Mouse (Mus musculus) lung, embryonic 15.5 days (tissue): Measurements from ENCODE around the gene Grin2a. TPM values are rescaled to one million over a fixed set of nuclear protein-coding genes. Genes with fewer than 3 reads are reported as not detected.

ENCODE experiments used
- ATAC-seq: fragments of 200-750 bp; cut with Nextera tagmentation; 2 replicates; pipeline ENCODE4 v1.8.0; 2017; ENCODE audit warnings: moderate number of reproducible peaks, borderline replicate concordance; ENCODE audit not compliant: low FRiP score, low TSS enrichment; ENCODE audit errors: extremely low read depth
- H3K27ac ChIP-seq: fragments of 300-500 bp; sonication (generic); 2 replicates; pipeline ENCODE4 v1.5.1; 2015; ENCODE audit warnings: moderate library complexity, mild to moderate bottlenecking, inconsistent platforms
- H3K27me3 ChIP-seq: fragments of 300-500 bp; sonication (generic); 2 replicates; pipeline ENCODE4 v1.6.1; 2015; ENCODE audit warnings: inconsistent platforms
- H3K36me3 ChIP-seq: fragments of 300-500 bp; sonication (generic); 2 replicates; pipeline ENCODE4 v1.6.1; 2015; ENCODE audit warnings: inconsistent platforms
- H3K4me1 ChIP-seq: fragments of 300-500 bp; sonication (generic); 2 replicates; pipeline ENCODE4 v1.6.1; 2015; ENCODE audit warnings: inconsistent platforms
- H3K4me2 ChIP-seq: fragments of 300-500 bp; sonication (generic); 2 replicates; pipeline ENCODE4 v1.6.1; 2015; ENCODE audit warnings: inconsistent platforms, mild to moderate bottlenecking, moderate library complexity
- H3K4me3 ChIP-seq: fragments of 300-500 bp; sonication (generic); 2 replicates; pipeline ENCODE4 v1.5.1; 2015; ENCODE audit warnings: mild to moderate bottlenecking, inconsistent platforms
- H3K9ac ChIP-seq: fragments of 300-500 bp; sonication (generic); 2 replicates; pipeline ENCODE4 v1.6.1; 2015; ENCODE audit warnings: inconsistent platforms
- H3K9me3 ChIP-seq: fragments of 300-500 bp; sonication (generic); 2 replicates; pipeline ENCODE4 v1.6.1; 2016; ENCODE audit warnings: inconsistent platforms
- polyA plus RNA-seq: library from polyadenylated mRNA; unstranded; fragments of >200 nt; fragmentation: Nextera tagmentation; extraction: Ambion mirVana; gene quantifications from 2 replicates; pipeline ENCODE4 v1.2.1, GENCODE M21; 2015

The Grin2a gene
- polyA plus RNA-seq, 1 experiment from 2014 or later, result 0.41 TPM

DNA sequence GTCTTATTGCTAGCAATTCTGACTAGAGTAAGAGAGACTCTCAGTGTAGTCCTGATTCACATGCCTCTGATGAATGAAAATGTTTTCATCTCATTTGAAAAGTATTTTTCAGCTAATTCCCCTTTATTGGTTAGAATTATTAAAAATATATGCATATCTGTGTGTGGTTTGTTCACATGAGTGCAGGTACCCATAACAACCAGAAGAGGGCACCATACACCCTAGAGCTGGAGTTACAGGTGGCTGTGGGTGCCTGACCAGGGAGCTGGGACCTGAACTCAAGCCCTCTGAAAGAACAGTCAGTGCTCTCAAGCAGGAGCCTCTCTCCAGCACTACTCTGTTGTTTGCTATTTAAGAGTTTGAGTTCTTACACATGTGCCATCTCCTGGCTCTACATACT lies 472.0 kb downstream of the Grin2a start:
- no peaks in the 10 kb centered on the region for H3K36me3 ChIP-seq
- H3K4me2 ChIP-seq, result no peak overlapping the region
- no peaks in the 10 kb centered on the region for H3K27me3 ChIP-seq
- H3K9ac ChIP-seq, result no peak overlapping the region
- no peak overlapping the region for H3K4me3 ChIP-seq
- no peaks in the 10 kb centered on the region for H3K4me1 ChIP-seq
- H3K9me3 ChIP-seq, result no peaks in the 10 kb centered on the region
- no peak for ATAC-seq
- no peak overlapping the region for H3K27ac ChIP-seq

Other genes starting within 250 kb of the Grin2a start
- 0.25 TPM in 1 of 2 replicates, not detected in the other for gene Rpl39l, start 174.7 kb upstream of the Grin2a start, polyA plus RNA-seq
- 1.5 and 1.6 TPM in 2 replicates for gene Atf7ip2, start 197.2 kb upstream of the Grin2a start, polyA plus RNA-seq